Mouse (Mus musculus): Measurements from ENCODE around the gene Fkbp15. TPM values are rescaled to one million over a fixed set of nuclear protein-coding genes. Genes with fewer than 3 reads are reported as not detected.

Gene Fkbp15
- 51.8 TPM for polyA plus RNA-seq (2015; fragmentation: Illumina TruSeq; extraction: RNeasy Lipid Tissue Mini Kit (QIAGEN cat#74804); ENCODE audit: insufficient read depth, low replicate concordance)

GRCm38 (mm10) chr4:62360088-62360804, at the start of gene Fkbp15, which contains the start of gene Slc31a1:
Gene Fkbp15 (minus strand): TSS chr4:62360548.
Gene Slc31a1 (plus strand): TSS chr4:62360727.

GRCm38 (mm10) chr4:62408601-62409282, 48.4 kb upstream of the Fkbp15 start, which contains the start of the genes Cdc26 and Prpf4:
Gene Cdc26 (minus strand): TSS chr4:62408642.
Gene Prpf4 (plus strand): TSS chr4:62408797.

GRCm38 (mm10) chr4:62262276-62262675, 98.1 kb downstream of the Fkbp15 start, which contains the start of gene Slc31a2:
Gene Slc31a2 (plus strand): TSS chr4:62262562.

Other genes with a start within 250 kb of the Fkbp15 start
- gene Mup21, start 209.7 kb downstream of the Fkbp15 start, polyA plus RNA-seq (2015; fragmentation: Illumina TruSeq; extraction: RNeasy Lipid Tissue Mini Kit (QIAGEN cat#74804); ENCODE audit: insufficient read depth, low replicate concordance) = not detected
- 2.5 TPM for gene Zfp37, start 129.5 kb downstream of the Fkbp15 start, polyA plus RNA-seq (2015; fragmentation: Illumina TruSeq; extraction: RNeasy Lipid Tissue Mini Kit (QIAGEN cat#74804); ENCODE audit: insufficient read depth, low replicate concordance)
- 13.1 TPM for gene Slc31a2, start 98.0 kb downstream of the Fkbp15 start, polyA plus RNA-seq (2015; fragmentation: Illumina TruSeq; extraction: RNeasy Lipid Tissue Mini Kit (QIAGEN cat#74804); ENCODE audit: insufficient read depth, low replicate concordance)
- gene Slc31a1, start 179 bp upstream of the Fkbp15 start, polyA plus RNA-seq (2015; fragmentation: Illumina TruSeq; extraction: RNeasy Lipid Tissue Mini Kit (QIAGEN cat#74804); ENCODE audit: insufficient read depth, low replicate concordance) = 23.6 TPM
- 81.9 TPM for gene Cdc26, start 48.1 kb upstream of the Fkbp15 start, polyA plus RNA-seq (2015; fragmentation: Illumina TruSeq; extraction: RNeasy Lipid Tissue Mini Kit (QIAGEN cat#74804); ENCODE audit: insufficient read depth, low replicate concordance)
- 19.2 TPM for gene Prpf4, start 48.2 kb upstream of the Fkbp15 start, polyA plus RNA-seq (2015; fragmentation: Illumina TruSeq; extraction: RNeasy Lipid Tissue Mini Kit (QIAGEN cat#74804); ENCODE audit: insufficient read depth, low replicate concordance)
- gene Rnf183, start 74.7 kb upstream of the Fkbp15 start, polyA plus RNA-seq (2015; fragmentation: Illumina TruSeq; extraction: RNeasy Lipid Tissue Mini Kit (QIAGEN cat#74804); ENCODE audit: insufficient read depth, low replicate concordance) = not detected
- 0.55 TPM for gene Wdr31, start 110.3 kb upstream of the Fkbp15 start, polyA plus RNA-seq (2015; fragmentation: Illumina TruSeq; extraction: RNeasy Lipid Tissue Mini Kit (QIAGEN cat#74804); ENCODE audit: insufficient read depth, low replicate concordance)
- 0.80 TPM for gene Bspry, start 119.5 kb upstream of the Fkbp15 start, polyA plus RNA-seq (2015; fragmentation: Illumina TruSeq; extraction: RNeasy Lipid Tissue Mini Kit (QIAGEN cat#74804); ENCODE audit: insufficient read depth, low replicate concordance)
- gene Hdhd3, start 142.9 kb upstream of the Fkbp15 start, polyA plus RNA-seq (2015; fragmentation: Illumina TruSeq; extraction: RNeasy Lipid Tissue Mini Kit (QIAGEN cat#74804); ENCODE audit: insufficient read depth, low replicate concordance) = 0.26 TPM
- 10.1 TPM for gene Alad, start 159.4 kb upstream of the Fkbp15 start, polyA plus RNA-seq (2015; fragmentation: Illumina TruSeq; extraction: RNeasy Lipid Tissue Mini Kit (QIAGEN cat#74804); ENCODE audit: insufficient read depth, low replicate concordance)
- gene Pole3, start 164.5 kb upstream of the Fkbp15 start, polyA plus RNA-seq (2015; fragmentation: Illumina TruSeq; extraction: RNeasy Lipid Tissue Mini Kit (QIAGEN cat#74804); ENCODE audit: insufficient read depth, low replicate concordance) = 38.6 TPM
- 0.59 TPM for gene 4933430I17Rik, start 164.8 kb upstream of the Fkbp15 start, polyA plus RNA-seq (2015; fragmentation: Illumina TruSeq; extraction: RNeasy Lipid Tissue Mini Kit (QIAGEN cat#74804); ENCODE audit: insufficient read depth, low replicate concordance)
- gene Rgs3, start 199.3 kb upstream of the Fkbp15 start, polyA plus RNA-seq (2015; fragmentation: Illumina TruSeq; extraction: RNeasy Lipid Tissue Mini Kit (QIAGEN cat#74804); ENCODE audit: insufficient read depth, low replicate concordance) = 42.9 TPM

Measured in spleen, adult 10 weeks (tissue).